Mouse (Mus musculus) heart, postnatal 0 days (tissue): ENCODE results near the gene Gys1.

Source experiments
- CTCF ChIP-seq: IDR thresholded peaks from 2 replicates; pipeline ENCODE4 v1.5.1; 2016; ENCODE audit warnings: antibody characterized with exemption, control low read depth, low read depth
- EP300 ChIP-seq: IDR thresholded peaks from 2 replicates; pipeline ENCODE4 v1.6.1; 2016; ENCODE audit warnings: antibody characterized with exemption, low read depth

GRCm38 (mm10) chr7:45403532-45404261, 30.9 kb upstream of the Gys1 start:
- TF ChIP-seq CTCF: peak; percentile 56
- TF ChIP-seq EP300: no peak
